Mouse (Mus musculus) layer of hippocampus, adult 2 months (tissue): ENCODE measurements at regions not wholly inside any gene's neighbourhood (a gene's known extent, or its start where the extent isn't known, plus 50 kb on each side); places are given as distances from the start of the nearest gene placed in this dataset.

Experiments used
- DNase-seq, 2 experiments: peaks; one replicate each; pipeline ENCODE4 v3.0.0; 2022; ENCODE audit warnings: low spot score in 2 of 2
- H3K27ac ChIP-seq: fragments of 200-600 bp; 2 replicates; pipeline ENCODE4 v1.8.1; 2022
- H3K4me3 ChIP-seq: fragments of 200-600 bp; 2 replicates; pipeline ENCODE4 v1.8.1; 2022; ENCODE audit warnings: mild to moderate bottlenecking
- CTCF ChIP-seq: fragments of 200-600 bp; conservative IDR thresholded peaks from 2 replicates; pipeline ENCODE4 v1.8.1; 2022; ENCODE audit warnings: antibody characterized with exemption, mild to moderate bottlenecking, moderate library complexity

GRCm38 (mm10) chr7:133176256-133177178 is 52.4 kb upstream of the Ctbp2 start:
- no peak for DNase-seq
- Histone ChIP-seq H3K27ac (no peak overlapping the region), H3K4me3 (no peak overlapping the region)
- no peak for TF ChIP-seq CTCF
